Mouse (Mus musculus): Measurements from ENCODE around the gene Glul. TPM values are rescaled to one million over a fixed set of nuclear protein-coding genes. Genes with fewer than 3 reads are reported as not detected.

The Glul gene
- polyA plus RNA-seq, 1 experiment from 2014 or later: 177 TPM

DNA sequence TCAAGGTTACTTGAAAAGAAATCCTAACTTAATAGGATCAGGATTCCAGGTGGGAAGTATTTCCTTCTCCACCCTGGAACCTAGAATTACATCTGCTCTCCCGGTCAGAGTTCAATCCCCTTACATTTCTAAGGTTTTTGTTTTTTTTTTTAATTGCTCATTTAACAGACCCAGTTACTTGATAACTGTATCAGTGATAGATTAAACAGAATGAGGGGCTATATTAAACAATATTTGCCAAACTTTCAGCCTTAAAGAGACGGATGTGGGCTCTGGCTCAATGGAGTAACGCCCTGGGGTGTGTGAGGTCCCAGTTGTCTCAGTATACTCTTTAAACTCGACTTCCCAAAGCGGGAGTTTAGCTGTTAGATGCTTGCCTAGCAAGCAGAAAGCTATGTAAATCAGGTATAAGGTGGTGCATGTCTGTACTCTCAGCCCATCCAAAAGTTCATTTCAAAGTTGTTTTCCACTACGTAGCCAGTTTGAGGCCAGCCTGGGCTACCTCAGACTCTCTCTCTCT lies 11.6 kb downstream of the Glul start:
- no peak for ATAC-seq (ENCODE audit: low read depth)
- Histone ChIP-seq H3K4me2 (no peak overlapping the region), H3K27me3 (no peaks in the 10 kb centered on the region), H3K4me3 (no peak overlapping the region), H3K27ac (replicated peaks) (no peak overlapping the region), H3K9me3 (no peaks in the 10 kb centered on the region), H3K36me3 (peaks cover 57% of the 10 kb centered on the region), H3K4me1 (replicated peaks) (no peaks in the 10 kb centered on the region), H3K9ac (no peak overlapping the region)
- 88% methylated on average over 6 of the region's 6 CpGs for WGBS

- ATAC-seq (ENCODE audit: low read depth): no peak
- H3K27ac ChIP-seq (replicated peaks): no peak overlapping the region
- 88% methylated on average over 3 of the region's 3 CpGs for WGBS
Observed at GRCm38 (mm10) chr1:153913869-153914268, 14.1 kb downstream of the Glul start.

DNA sequence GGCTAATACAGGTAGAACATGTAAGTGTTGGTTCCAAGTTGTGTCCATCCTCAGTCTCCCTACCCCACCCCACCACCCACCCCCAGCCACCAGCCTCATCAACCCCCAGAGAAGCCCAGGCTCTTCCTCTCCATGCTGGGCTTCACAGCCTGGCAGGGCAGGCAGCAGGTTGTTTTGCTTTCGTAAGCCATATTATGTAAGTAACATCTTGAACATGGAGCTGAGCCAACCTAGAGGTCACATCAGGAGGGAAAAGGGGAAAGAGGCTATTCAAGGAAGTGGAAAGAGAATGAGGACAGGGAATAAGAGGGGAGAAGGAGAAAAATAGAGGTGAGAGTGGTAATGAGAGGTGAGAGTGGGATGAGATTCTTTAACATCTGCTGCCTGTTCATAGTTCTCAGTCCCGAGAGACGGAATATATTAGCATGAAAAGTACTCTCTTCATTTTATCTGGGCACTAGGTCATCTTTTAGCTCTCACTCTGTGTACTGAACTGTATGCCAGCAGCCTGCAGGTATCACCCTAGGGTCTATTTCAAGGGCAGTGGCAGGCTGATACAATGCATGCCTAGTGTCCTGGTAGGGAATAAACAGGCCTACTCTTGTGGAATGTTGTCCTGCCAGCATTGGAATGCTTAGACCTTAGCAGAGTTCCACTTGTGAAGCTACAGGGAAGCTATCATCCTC lies 18.9 kb downstream of the Glul start:
- no peaks in the 10 kb centered on the region for H3K36me3 ChIP-seq
- no peak for ATAC-seq (ENCODE audit: low read depth)
- WGBS: 78% methylated on average over 3 of the region's 3 CpGs

More at GRCm38 (mm10) chr1:153913869-153914268, 14.1 kb downstream of the Glul start:
- Histone ChIP-seq H3K4me3 (no peak overlapping the region), H3K27me3 (no peaks in the 10 kb centered on the region), H3K9ac (no peak overlapping the region), H3K4me1 (replicated peaks) (no peaks in the 10 kb centered on the region), H3K9me3 (no peaks in the 10 kb centered on the region), H3K4me2 (no peak overlapping the region), H3K36me3 (peaks cover 32% of the 10 kb centered on the region)

DNA sequence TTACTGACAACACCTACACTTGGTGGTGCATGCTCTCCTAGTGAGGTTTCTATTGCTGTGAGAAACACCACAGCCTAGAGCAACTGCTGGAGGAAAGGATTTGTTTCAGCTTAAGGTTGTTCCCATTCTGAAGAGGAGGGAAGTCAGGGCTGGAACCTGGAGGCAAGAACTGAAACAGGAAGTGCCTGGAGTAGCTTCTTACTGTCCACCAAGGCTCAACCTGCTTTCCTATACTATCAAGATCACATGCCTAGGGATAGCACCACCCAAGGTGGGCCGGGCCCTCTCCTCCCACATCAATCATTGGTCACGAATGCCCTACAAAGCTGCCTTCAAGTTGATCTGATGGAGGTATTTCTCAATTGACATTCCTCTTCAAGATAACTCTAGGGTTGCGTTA lies 21.9 kb downstream of the Glul start:
- no peak for ATAC-seq (ENCODE audit: low read depth)
- H3K4me1 ChIP-seq (replicated peaks): no peaks in the 10 kb centered on the region
- 91% methylated on average over 3 of the region's 3 CpGs for WGBS
- H3K4me2 ChIP-seq: no peak overlapping the region
- H3K9me3 ChIP-seq: no peaks in the 10 kb centered on the region
- H3K36me3 ChIP-seq: no peaks in the 10 kb centered on the region
- H3K4me3 ChIP-seq: no peak overlapping the region
- H3K27ac ChIP-seq (replicated peaks): no peak overlapping the region
- H3K9ac ChIP-seq: no peak overlapping the region
- H3K27me3 ChIP-seq: no peaks in the 10 kb centered on the region

More for the DNA sequence above, 18.9 kb downstream of the Glul start:
- Histone ChIP-seq H3K9me3 (no peaks in the 10 kb centered on the region), H3K27me3 (no peaks in the 10 kb centered on the region), H3K4me3 (no peak overlapping the region), H3K4me1 (replicated peaks) (no peaks in the 10 kb centered on the region), H3K27ac (replicated peaks) (no peak overlapping the region), H3K9ac (no peak overlapping the region), H3K4me2 (no peak overlapping the region)

DNA sequence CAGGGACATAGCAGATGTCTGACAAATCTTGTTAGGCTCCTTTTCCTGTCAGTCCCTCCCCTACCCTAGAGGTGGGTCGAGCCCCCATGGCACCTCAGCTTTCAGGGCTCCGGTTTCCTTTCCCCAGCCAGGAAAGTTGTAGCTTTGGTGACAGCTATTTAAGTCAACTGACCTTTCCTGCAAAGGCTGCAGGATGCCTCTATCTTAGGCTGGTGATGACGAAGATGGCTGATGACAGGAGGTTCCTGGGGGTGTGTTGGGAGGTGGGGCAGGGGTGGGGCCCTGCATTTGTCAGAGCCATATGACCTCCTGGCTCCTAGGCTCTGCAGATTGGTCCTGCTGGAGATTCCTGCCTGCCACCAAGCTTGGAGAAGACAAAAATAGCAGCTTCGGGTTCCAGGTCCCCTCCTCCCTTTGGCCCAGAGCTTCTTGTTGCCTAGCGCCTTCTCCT lies 22.9 kb downstream of the Glul start:
- H3K9me3 ChIP-seq: no peaks in the 10 kb centered on the region
- no peak for ATAC-seq (ENCODE audit: low read depth)

GRCm38 (mm10) chr1:153924395-153925385 lies 24.9 kb downstream of the Glul start:
- H3K27ac ChIP-seq (replicated peaks): no peak overlapping the region
- H3K36me3 ChIP-seq: no peaks in the 10 kb centered on the region
- WGBS: 87% methylated on average over 6 of the region's 6 CpGs
- no peak overlapping the region for H3K4me3 ChIP-seq
- H3K4me1 ChIP-seq (replicated peaks): no peaks in the 10 kb centered on the region
- no peak overlapping the region for H3K9ac ChIP-seq
- H3K4me2 ChIP-seq: no peak overlapping the region
- H3K9me3 ChIP-seq: no peaks in the 10 kb centered on the region
- ATAC-seq (ENCODE audit: low read depth): no peak
- H3K27me3 ChIP-seq: no peaks in the 10 kb centered on the region

More for the DNA sequence above, 22.9 kb downstream of the Glul start:
- WGBS: 61% methylated on average over 5 of the region's 5 CpGs
- Histone ChIP-seq H3K4me3 (no peak overlapping the region), H3K27me3 (no peaks in the 10 kb centered on the region), H3K9ac (no peak overlapping the region), H3K4me2 (no peak overlapping the region), H3K27ac (replicated peaks) (no peak overlapping the region), H3K4me1 (replicated peaks) (no peaks in the 10 kb centered on the region), H3K36me3 (no peaks in the 10 kb centered on the region)

DNA sequence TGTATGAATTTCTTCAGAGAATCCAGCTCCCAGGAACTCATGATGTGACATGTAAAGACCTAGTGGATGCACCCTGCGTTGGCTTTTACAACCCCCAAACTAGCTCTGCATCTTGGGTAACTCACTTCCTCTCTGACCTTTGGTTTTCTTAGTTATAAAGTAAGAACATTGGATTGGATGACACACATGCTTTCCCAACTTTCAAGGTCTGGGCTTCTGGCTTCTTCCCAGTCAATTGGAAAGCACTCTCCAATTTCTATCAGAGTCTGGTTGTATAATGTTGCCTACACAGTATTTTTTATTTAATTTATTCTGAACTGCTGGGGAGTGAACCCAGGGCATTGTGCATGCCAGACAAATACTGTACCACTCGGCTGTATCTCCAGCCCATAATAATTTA lies 30.7 kb downstream of the Glul start:
- 86% methylated on average over 2 of the region's 2 CpGs for WGBS
- Histone ChIP-seq H3K4me3 (no peak overlapping the region), H3K4me2 (no peak overlapping the region), H3K36me3 (no peaks in the 10 kb centered on the region), H3K27me3 (no peaks in the 10 kb centered on the region), H3K4me1 (replicated peaks) (no peaks in the 10 kb centered on the region), H3K9me3 (no peaks in the 10 kb centered on the region), H3K27ac (replicated peaks) (no peak overlapping the region), H3K9ac (no peak overlapping the region)
- no peak for ATAC-seq (ENCODE audit: low read depth)

DNA sequence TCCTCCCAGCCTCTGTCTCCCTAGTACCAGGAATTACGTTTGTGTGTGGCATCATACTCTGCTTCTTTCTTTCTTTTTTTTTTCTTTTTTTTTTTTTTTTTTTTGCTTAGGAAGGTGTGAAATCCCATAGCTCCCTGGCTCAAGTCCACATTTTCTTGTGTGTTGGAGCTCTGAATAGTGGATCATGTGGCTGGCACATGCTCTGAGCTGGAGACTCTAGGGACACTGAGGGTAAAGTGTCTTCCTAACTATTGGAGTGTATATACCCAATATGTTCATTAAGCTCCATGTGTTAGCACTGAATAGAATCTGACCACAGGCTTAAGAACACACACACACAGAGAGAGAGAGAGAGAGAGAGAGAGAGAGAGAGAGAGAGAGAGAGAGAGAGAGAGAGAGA lies 34.0 kb downstream of the Glul start:
- no peak for ATAC-seq (ENCODE audit: low read depth)
- no peak overlapping the region for H3K4me2 ChIP-seq
- H3K27me3 ChIP-seq: no peaks in the 10 kb centered on the region
- no peaks in the 10 kb centered on the region for H3K36me3 ChIP-seq
- H3K9ac ChIP-seq: no peak overlapping the region
- no peaks in the 10 kb centered on the region for H3K9me3 ChIP-seq
- no peak overlapping the region for H3K4me3 ChIP-seq
- H3K27ac ChIP-seq (replicated peaks): no peak overlapping the region
- no peaks in the 10 kb centered on the region for H3K4me1 ChIP-seq (replicated peaks)
- WGBS: 73% methylated on average over 1 of the region's 1 CpGs

- Histone ChIP-seq H3K4me3 (no peak overlapping the region), H3K4me1 (replicated peaks) (no peaks in the 10 kb centered on the region), H3K4me2 (no peak overlapping the region), H3K27ac (replicated peaks) (no peak overlapping the region), H3K36me3 (no peaks in the 10 kb centered on the region), H3K9ac (no peak overlapping the region), H3K27me3 (no peaks in the 10 kb centered on the region), H3K9me3 (no peaks in the 10 kb centered on the region)
- 79% methylated on average over 12 of the region's 12 CpGs for WGBS
- no peak for ATAC-seq (ENCODE audit: low read depth)
Observed at GRCm38 (mm10) chr1:153935844-153936380, 36.2 kb downstream of the Glul start.

DNA sequence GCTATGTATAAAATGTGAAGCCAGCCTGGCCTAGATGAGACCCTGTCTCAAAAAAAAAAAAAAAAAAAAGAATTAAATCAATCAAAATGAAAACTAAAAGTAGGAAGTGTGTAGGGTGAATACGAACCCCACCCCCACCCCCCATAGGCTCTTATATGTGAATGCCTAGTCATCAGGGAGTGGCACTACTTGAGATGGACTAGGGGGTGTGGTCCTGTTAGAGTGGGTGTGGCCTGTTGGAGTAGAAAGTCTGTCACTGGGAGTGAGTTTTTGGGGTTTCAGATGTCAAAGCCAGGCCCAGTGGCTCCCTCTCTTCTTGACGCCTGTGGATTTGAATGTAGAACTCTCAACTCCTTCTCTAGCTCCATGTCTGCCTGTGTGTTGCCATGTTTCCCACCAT lies 37.3 kb downstream of the Glul start:
- Histone ChIP-seq H3K4me1 (replicated peaks) (no peaks in the 10 kb centered on the region), H3K9me3 (no peaks in the 10 kb centered on the region), H3K4me3 (no peak overlapping the region), H3K36me3 (no peaks in the 10 kb centered on the region), H3K4me2 (no peak overlapping the region), H3K27me3 (no peaks in the 10 kb centered on the region), H3K9ac (no peak overlapping the region), H3K27ac (replicated peaks) (no peak overlapping the region)
- no peak for ATAC-seq (ENCODE audit: low read depth)
- 100% methylated on average over 2 of the region's 2 CpGs for WGBS

DNA sequence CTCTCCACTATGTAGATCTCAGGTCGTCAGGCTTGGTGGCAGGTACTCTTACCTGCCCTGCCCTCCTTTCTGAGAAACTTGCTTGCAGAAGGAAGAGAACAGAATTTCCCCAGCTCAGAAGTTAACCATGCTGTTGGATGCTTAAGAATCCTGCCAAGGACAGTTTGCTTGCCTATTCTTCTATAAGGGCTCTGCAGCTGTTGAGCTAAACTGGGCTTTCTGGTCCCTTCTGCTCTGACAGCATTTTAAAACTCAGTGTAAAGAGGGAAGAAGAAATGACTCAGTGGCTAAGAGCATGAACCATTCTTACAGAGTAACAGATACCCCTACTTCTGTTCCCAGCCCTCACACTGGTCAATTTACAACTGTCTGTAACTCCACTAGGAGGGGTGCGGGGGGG lies 41.2 kb downstream of the Glul start:
- H3K4me3 ChIP-seq: no peak overlapping the region
- H3K36me3 ChIP-seq: no peaks in the 10 kb centered on the region
- H3K27me3 ChIP-seq: no peaks in the 10 kb centered on the region
- H3K9me3 ChIP-seq: no peaks in the 10 kb centered on the region
- WGBS: 88% methylated on average over 2 of the region's 2 CpGs
- H3K27ac ChIP-seq (replicated peaks): no peak overlapping the region
- H3K9ac ChIP-seq: no peak overlapping the region
- H3K4me2 ChIP-seq: no peak overlapping the region
- no peaks in the 10 kb centered on the region for H3K4me1 ChIP-seq (replicated peaks)
- ATAC-seq (ENCODE audit: low read depth): no peak

GRCm38 (mm10) chr1:153945181-153945580 lies 45.4 kb downstream of the Glul start:
- Histone ChIP-seq H3K4me3 (no peak overlapping the region), H3K27ac (replicated peaks) (no peak overlapping the region), H3K4me1 (replicated peaks) (peaks cover 8% of the 10 kb centered on the region), H3K9me3 (no peaks in the 10 kb centered on the region), H3K27me3 (no peaks in the 10 kb centered on the region), H3K36me3 (no peaks in the 10 kb centered on the region), H3K4me2 (no peak overlapping the region), H3K9ac (no peak overlapping the region)
- WGBS: 60% methylated on average over 5 of the region's 5 CpGs
- no peak for ATAC-seq (ENCODE audit: low read depth)

All from neural tube, embryonic 13.5 days (tissue).